Mouse (Mus musculus): Measurements from ENCODE around the gene Eif2s2.

DNA sequence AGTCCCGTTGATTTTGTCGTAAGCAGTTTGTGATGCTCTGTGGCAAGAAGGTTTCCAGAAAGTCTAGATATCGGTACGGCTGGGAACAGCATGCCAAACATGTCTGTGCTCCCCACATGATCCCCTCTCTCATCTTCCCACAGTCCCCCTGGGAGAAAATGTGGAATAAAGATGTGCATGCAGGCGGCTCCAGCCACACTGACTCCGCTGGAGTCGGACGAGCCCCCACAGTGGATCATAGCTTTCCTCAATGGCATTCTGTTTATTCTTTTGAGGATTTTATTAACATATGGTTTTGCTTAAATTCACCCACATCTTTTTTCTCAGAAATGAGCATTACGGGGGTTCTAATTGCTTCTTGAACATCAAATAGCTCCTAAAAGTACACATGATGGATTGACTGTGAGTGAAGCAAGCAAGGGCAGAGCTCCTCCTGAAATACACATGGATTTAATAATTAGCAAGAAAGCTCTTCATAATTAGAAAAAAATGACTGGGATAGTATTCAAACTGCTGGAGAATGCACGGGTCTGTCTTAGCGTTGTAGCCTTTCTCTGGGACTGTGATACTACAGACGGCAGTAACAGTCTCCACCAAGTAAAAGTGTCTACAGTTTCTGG lies 23.3 kb upstream of the Eif2s2 start:
- TF ChIP-seq POLR2A (IDR thresholded peaks at IDR 0.05; ENCODE audit: extremely low read depth, insufficient read depth, low read length) (no peak), CTCF (IDR thresholded peaks at IDR 0.05; ENCODE audit: extremely low read depth, insufficient read depth, low read length) (no peak)
